Mouse (Mus musculus): ENCODE measurements at regions not wholly inside any gene's neighbourhood (a gene's known extent, or its start where the extent isn't known, plus 50 kb on each side); places are given as distances from the start of the nearest gene placed in this dataset.

GRCm38 (mm10) chr16:86303869-86304268 lies 402.2 kb upstream of the Adamts5 start:
- Histone ChIP-seq H3K27me3 (ENCODE audit: insufficient read depth, low read length) (no peaks in the 10 kb centered on the region), H3K9me3 (ENCODE audit: low read length) (no peaks in the 10 kb centered on the region), H3K27ac (ENCODE audit: low read depth, low read length) (no peak overlapping the region), H3K4me1 (ENCODE audit: insufficient read depth) (no peaks in the 10 kb centered on the region), H3K36me3 (ENCODE audit: insufficient read depth) (no peaks in the 10 kb centered on the region), H3K9ac (no peak overlapping the region), H3K4me2 (ENCODE audit: low read depth) (no peak overlapping the region), H3K4me3 (ENCODE audit: low read depth, low read length) (no peak overlapping the region)
- DNase-seq (no peak), ATAC-seq (no peak)
- no peak for TF ChIP-seq CTCF (IDR thresholded peaks at IDR 0.05; ENCODE audit: low read depth)
- WGBS, result 93% methylated on average over 2 of the region's 2 CpGs

- no peaks in the 10 kb centered on the region for H3K9me3 ChIP-seq (ENCODE audit: low read length)
- no peak overlapping the region for H3K27ac ChIP-seq (ENCODE audit: low read depth, low read length)
- DNase-seq, result no peak
- H3K36me3 ChIP-seq (ENCODE audit: insufficient read depth), result no peaks in the 10 kb centered on the region
- H3K27me3 ChIP-seq (ENCODE audit: insufficient read depth, low read length), result no peaks in the 10 kb centered on the region
- WGBS, result 80% methylated on average over 3 of the region's 3 CpGs
- no peak overlapping the region for H3K4me2 ChIP-seq (ENCODE audit: low read depth)
- no peaks in the 10 kb centered on the region for H3K4me1 ChIP-seq (ENCODE audit: insufficient read depth)
- no peak overlapping the region for H3K4me3 ChIP-seq (ENCODE audit: low read depth, low read length)
- no peak overlapping the region for H3K9ac ChIP-seq
- peak; percentile 65 for TF ChIP-seq CTCF (IDR thresholded peaks at IDR 0.05; ENCODE audit: low read depth)
- ATAC-seq, result no peak
Measured at GRCm38 (mm10) chr16:86302451-86303145, 401.0 kb upstream of the Adamts5 start.

GRCm38 (mm10) chr16:86294436-86294835 lies 392.8 kb upstream of the Adamts5 start:
- no peaks in the 10 kb centered on the region for H3K9me3 ChIP-seq (ENCODE audit: low read length)
- H3K27ac ChIP-seq (ENCODE audit: low read depth, low read length), result no peak overlapping the region
- no peaks in the 10 kb centered on the region for H3K27me3 ChIP-seq (ENCODE audit: insufficient read depth, low read length)
- ATAC-seq, result no peak
- no peak overlapping the region for H3K4me2 ChIP-seq (ENCODE audit: low read depth)
- no peak for TF ChIP-seq CTCF (IDR thresholded peaks at IDR 0.05; ENCODE audit: low read depth)
- H3K4me3 ChIP-seq (ENCODE audit: low read depth, low read length), result no peak overlapping the region
- no peaks in the 10 kb centered on the region for H3K36me3 ChIP-seq (ENCODE audit: insufficient read depth)
- DNase-seq, result no peak
- no peaks in the 10 kb centered on the region for H3K4me1 ChIP-seq (ENCODE audit: insufficient read depth)
- 80% methylated on average over 2 of the region's 2 CpGs for WGBS
- H3K9ac ChIP-seq, result no peak overlapping the region

- Histone ChIP-seq H3K9ac (no peak overlapping the region), H3K27me3 (ENCODE audit: insufficient read depth, low read length) (no peaks in the 10 kb centered on the region), H3K27ac (ENCODE audit: low read depth, low read length) (no peak overlapping the region), H3K4me2 (ENCODE audit: low read depth) (no peak overlapping the region), H3K9me3 (ENCODE audit: low read length) (no peaks in the 10 kb centered on the region), H3K36me3 (ENCODE audit: insufficient read depth) (no peaks in the 10 kb centered on the region), H3K4me1 (ENCODE audit: insufficient read depth) (no peaks in the 10 kb centered on the region), H3K4me3 (ENCODE audit: low read depth, low read length) (no peak overlapping the region)
- no peak for TF ChIP-seq CTCF (IDR thresholded peaks at IDR 0.05; ENCODE audit: low read depth)
- ATAC-seq (no peak), DNase-seq (no peak)
- 89% methylated on average over 2 of the region's 2 CpGs for WGBS
Measured at GRCm38 (mm10) chr16:86281326-86281725, 379.7 kb upstream of the Adamts5 start.

GRCm38 (mm10) chr16:86277031-86277430 lies 375.4 kb upstream of the Adamts5 start:
- DNase-seq, result no peak
- Histone ChIP-seq H3K4me2 (ENCODE audit: low read depth) (no peak overlapping the region), H3K27ac (ENCODE audit: low read depth, low read length) (no peak overlapping the region), H3K27me3 (ENCODE audit: insufficient read depth, low read length) (no peaks in the 10 kb centered on the region), H3K36me3 (ENCODE audit: insufficient read depth) (no peaks in the 10 kb centered on the region), H3K9ac (no peak overlapping the region), H3K4me1 (ENCODE audit: insufficient read depth) (no peaks in the 10 kb centered on the region), H3K9me3 (ENCODE audit: low read length) (no peaks in the 10 kb centered on the region), H3K4me3 (ENCODE audit: low read depth, low read length) (no peak overlapping the region)
- ATAC-seq, result no peak
- no peak for TF ChIP-seq CTCF (IDR thresholded peaks at IDR 0.05; ENCODE audit: low read depth)
- 51% methylated on average over 1 of the region's 1 CpGs for WGBS

GRCm38 (mm10) chr16:86261612-86262011 lies 360.0 kb upstream of the Adamts5 start:
- no peak overlapping the region for H3K4me3 ChIP-seq (ENCODE audit: low read depth, low read length)
- TF ChIP-seq CTCF (IDR thresholded peaks at IDR 0.05; ENCODE audit: low read depth), result no peak
- DNase-seq (no peak), ATAC-seq (no peak)
- WGBS, result 53% methylated on average over 8 of the region's 8 CpGs
- H3K36me3 ChIP-seq (ENCODE audit: insufficient read depth), result no peaks in the 10 kb centered on the region
- H3K4me2 ChIP-seq (ENCODE audit: low read depth), result no peak overlapping the region
- no peaks in the 10 kb centered on the region for H3K4me1 ChIP-seq (ENCODE audit: insufficient read depth)
- no peak overlapping the region for H3K27ac ChIP-seq (ENCODE audit: low read depth, low read length)
- no peak overlapping the region for H3K9ac ChIP-seq
- H3K27me3 ChIP-seq (ENCODE audit: insufficient read depth, low read length), result no peaks in the 10 kb centered on the region
- no peaks in the 10 kb centered on the region for H3K9me3 ChIP-seq (ENCODE audit: low read length)

- no peaks in the 10 kb centered on the region for H3K27me3 ChIP-seq (ENCODE audit: insufficient read depth, low read length)
- no peak overlapping the region for H3K4me2 ChIP-seq (ENCODE audit: low read depth)
- DNase-seq, result no peak
- no peaks in the 10 kb centered on the region for H3K4me1 ChIP-seq (ENCODE audit: insufficient read depth)
- H3K9ac ChIP-seq, result no peak overlapping the region
- TF ChIP-seq CTCF (IDR thresholded peaks at IDR 0.05; ENCODE audit: low read depth), result no peak
- H3K9me3 ChIP-seq (ENCODE audit: low read length), result no peaks in the 10 kb centered on the region
- no peak for ATAC-seq
- H3K36me3 ChIP-seq (ENCODE audit: insufficient read depth), result no peaks in the 10 kb centered on the region
- H3K4me3 ChIP-seq (ENCODE audit: low read depth, low read length), result no peak overlapping the region
- no peak overlapping the region for H3K27ac ChIP-seq (ENCODE audit: low read depth, low read length)
Measured at GRCm38 (mm10) chr16:86252630-86253029, 351.0 kb upstream of the Adamts5 start.
